Comparison of ENCODE assay signal across 11 mouse cellular contexts in the genomic region with DNA sequence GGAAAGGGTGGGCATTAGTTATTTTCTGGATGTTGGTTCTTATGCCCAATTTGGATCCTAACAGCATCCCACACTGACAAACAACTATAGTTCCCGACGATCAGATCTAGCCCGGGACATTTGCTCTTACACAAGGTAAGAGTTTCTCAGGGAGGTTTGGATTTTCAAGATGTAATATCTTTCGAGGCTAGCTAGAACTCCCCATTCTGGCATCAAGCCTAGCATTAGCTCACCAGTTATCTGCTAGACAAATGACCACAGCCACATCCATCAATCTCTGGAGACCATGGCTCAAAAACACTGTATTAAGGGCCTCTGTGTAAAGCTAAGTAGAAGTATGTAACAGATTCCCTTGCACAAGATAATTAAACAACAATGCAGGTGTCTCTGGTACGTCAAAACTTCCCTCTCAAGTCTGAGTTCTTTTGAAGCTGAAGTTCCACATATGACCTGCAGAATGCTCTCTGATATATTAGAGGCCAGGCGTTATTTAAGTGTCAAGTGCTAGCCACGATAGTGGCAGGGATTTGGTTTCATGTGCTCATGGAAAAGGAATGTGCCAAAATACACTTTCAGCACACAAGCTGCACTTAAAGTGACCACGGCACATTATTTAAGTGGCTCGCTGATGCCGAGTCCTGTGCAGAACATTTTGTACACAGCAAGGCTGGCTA. TPM values are rescaled to one million over a fixed set of nuclear protein-coding genes. Genes with fewer than 3 reads are reported as not detected.
DNase-seq lines count a peak whose midpoint lies in the region; ATAC-seq and TF ChIP-seq lines count a peak whose summit lies in the region.
"Had no signal": no experiment of that assay in that cellular context is flagged by ENCODE, and none has a peak within 500 bp of the region (broad histone marks: within the 10 kb centered on the region; RNA-seq: fewer than 3 reads in every experiment).

No protein-coding gene starts in this region.

- no peaks in the 10 kb centered on the region for H3K36me3 ChIP-seq in C2C12 (ENCODE audit: control insufficient read depth, insufficient read depth)
- H3K36me3 ChIP-seq in embryonic facial prominence, embryonic 12.5 days: peaks cover 9% of the 10 kb centered on the region; the same call in 1 of the 2 replicates
- peaks cover 23% of the 10 kb centered on the region for H3K36me3 ChIP-seq in limb, embryonic 13.5 days

- intact Hi-C loops in heart, postnatal 10 days (cut with DNase I): loop anchor here (5.0 kb wide), 2 partner anchors 48 to 98 kb away; no protein-coding TSS in a partner anchor

- no peak overlapping the region for H3K9ac ChIP-seq in embryonic facial prominence, embryonic 12.5 days
- no peak overlapping the region for H3K9ac ChIP-seq in limb, embryonic 13.5 days
- H3K9ac ChIP-seq: liver, embryonic 13.5 days had no signal

- TF ChIP-seq CTCF in C2C12 (IDR thresholded peaks at IDR 0.05; ENCODE audit: control insufficient read depth, insufficient read depth, insufficient read length): no peak

- H3K9me3 ChIP-seq in embryonic facial prominence, embryonic 12.5 days: no peaks in the 10 kb centered on the region
- no peaks in the 10 kb centered on the region for H3K9me3 ChIP-seq in limb, embryonic 13.5 days
- H3K9me3 ChIP-seq: liver, embryonic 13.5 days had no signal

- peak overlapping the region; percentile 75 for H3K27ac ChIP-seq in embryonic facial prominence, embryonic 12.5 days
- peak overlapping the region; percentile 78 for H3K27ac ChIP-seq in limb, embryonic 13.5 days
- H3K27ac ChIP-seq: liver, embryonic 13.5 days had no signal

- no peak overlapping the region; the same call in 1 of the 2 replicates for H3K4me2 ChIP-seq in embryonic facial prominence, embryonic 12.5 days (replicated peaks)
- H3K4me2 ChIP-seq in limb, embryonic 13.5 days (replicated peaks): no peak overlapping the region

- no peaks in the 10 kb centered on the region for H3K79me3 ChIP-seq in C2C12 (ENCODE audit: low read depth)

- no peak overlapping the region for H3K4me3 ChIP-seq in C2C12 (ENCODE audit: insufficient read depth, poor library complexity, severe bottlenecking)
- H3K4me3 ChIP-seq in embryonic facial prominence, embryonic 12.5 days: no peak overlapping the region
- no peak overlapping the region for H3K4me3 ChIP-seq in limb, embryonic 13.5 days

- no peaks in the 10 kb centered on the region for H3K27me3 ChIP-seq in C2C12 (ENCODE audit: control insufficient read depth, insufficient read depth, insufficient read length)
- no peaks in the 10 kb centered on the region for H3K27me3 ChIP-seq in embryonic facial prominence, embryonic 12.5 days
- no peaks in the 10 kb centered on the region for H3K27me3 ChIP-seq in limb, embryonic 13.5 days
- H3K27me3 ChIP-seq: liver, embryonic 13.5 days had no signal

- ATAC-seq in embryonic facial prominence, embryonic 12.5 days (ENCODE audit: insufficient number of reproducible peaks, insufficient read depth, low FRiP score, low TSS enrichment): no peak
- ATAC-seq in limb, embryonic 13.5 days (ENCODE audit: low FRiP score, low read depth): peak; percentile 52; the same call in 1 of the 2 replicates
- ATAC-seq in megakaryocyte progenitor cell, adult 5-6 weeks (replicated peaks; ENCODE audit: poor library complexity): no peak

- peaks cover 47% of the 10 kb centered on the region for H3K4me1 ChIP-seq in embryonic facial prominence, embryonic 12.5 days
- peaks cover 56% of the 10 kb centered on the region for H3K4me1 ChIP-seq in limb, embryonic 13.5 days

- peak; percentile 74 to 82 for DNase-seq in heart, postnatal 10 days
- DNase-seq in cerebellum, postnatal 14 days: no peak
- DNase-seq in adrenal gland, adult 18-20 months (ENCODE audit: low spot score in 2 of 2): no peak
- DNase-seq in cerebellum, adult 11 months: no peak
- DNase-seq: liver, embryonic 13.5 days had no signal

- 50% methylated on average over 10 of the region's 10 CpGs for WGBS in embryonic facial prominence, embryonic 12.5 days
- WGBS in limb, embryonic 13.5 days: 37% methylated on average over 10 of the region's 10 CpGs

- H3ac ChIP-seq in C2C12 (ENCODE audit: control insufficient read depth, insufficient read length, low read depth): no peak overlapping the region

- no peaks in the 10 kb centered on the region for H3K79me2 ChIP-seq in C2C12 (ENCODE audit: control insufficient read depth, insufficient read depth)

TF ChIP-seq in C2C12, 6 proteins besides CTCF, POLR2A, EP300 and RAD21:
- TF ChIP-seq MYOD1 (IDR thresholded peaks at IDR 0.05; ENCODE audit: control insufficient read depth, insufficient read length, low read depth): peak; percentile 46
- TF ChIP-seq MAX (IDR thresholded peaks at IDR 0.05): no peak
- TF ChIP-seq FOSL1 (IDR thresholded peaks at IDR 0.05; ENCODE audit: insufficient read depth, low read length, poor library complexity, severe bottlenecking): peak; percentile 46

RNA-seq across cellular contexts. Expression of gene Slc38a4, which starts 51.8 kb away (rescaled TPM):
- 0.09 TPM for polyA plus RNA-seq in C2C12 (2012; fragmentation: generic; extraction: Trizol)
- polyA plus RNA-seq in embryonic facial prominence, embryonic 12.5 days (2016; fragmentation: Nextera tagmentation; extraction: Ambion mirVana): 54.0 and 60.1 TPM in 2 replicates
- 10 to 100 TPM; 61.5 to 61.8 TPM for total RNA-seq in heart, postnatal 10 days (2021)
- 76.7 and 85.9 TPM in 2 replicates for polyA plus RNA-seq in limb, embryonic 13.5 days (2015; fragmentation: Nextera tagmentation; extraction: Ambion mirVana)
- not detected in 2 replicates for total RNA-seq in megakaryocyte progenitor cell, adult 5-6 weeks (2015)
- total RNA-seq in megakaryocyte progenitor cell, adult 5-6 weeks (2017): not detected in 2 replicates
- 1 to 10 TPM; 2.5 to 3.9 TPM for total RNA-seq in adrenal gland, adult 18-20 months (2021)
- total RNA-seq: common myeloid progenitor, adult 5-6 weeks; MEL had no signal

Comparison
In these comparisons a context has a peak if more than half of its experiments do, and no peak if none do; other contexts are left out.
1. DNase-seq: peak in heart, postnatal 10 days (2 of 2); none in cerebellum, postnatal 14 days (0 of 2), adrenal gland, adult 18-20 months (0 of 2) and cerebellum, adult 11 months (single experiment).
2. RNA of gene Slc38a4, which starts 51.8 kb away (total RNA-seq): 61.5 to 61.8 TPM in heart, postnatal 10 days; 2.5 to 3.9 TPM in adrenal gland, adult 18-20 months and not detected in megakaryocyte progenitor cell, adult 5-6 weeks; every median in the first group is over 10 times any median in the second.